Mouse (Mus musculus) thymus, adult 2 months (tissue): ENCODE data around the gene Pde6h. TPM values are rescaled to one million over a fixed set of nuclear protein-coding genes. Genes with fewer than 3 reads are reported as not detected.

Source experiments
- DNase-seq: peaks from one replicate; pipeline ENCODE4 v3.0.0; 2021
- H3K27ac ChIP-seq: fragments of 200-500 bp; 2 replicates; pipeline ENCODE4 v1.5.1; 2012; ENCODE audit warnings: low read length, control low read depth; ENCODE audit not compliant: control insufficient read depth, insufficient read depth
- H3K27me3 ChIP-seq: fragments of 200-500 bp; 2 replicates; pipeline ENCODE4 v1.6.1; 2012; ENCODE audit warnings: mild to moderate bottlenecking, low read length, moderate library complexity, mixed read lengths; ENCODE audit not compliant: control insufficient read depth, insufficient read depth
- H3K36me3 ChIP-seq: fragments of 200-500 bp; 2 replicates; pipeline ENCODE4 v1.6.1; 2012; ENCODE audit warnings: mild to moderate bottlenecking, low read length, moderate library complexity; ENCODE audit not compliant: control insufficient read depth, insufficient read depth
- H3K4me1 ChIP-seq: fragments of 200-500 bp; replicated peaks from 2 replicates; pipeline ENCODE4 v1.6.1; 2012; ENCODE audit warnings: low read length; ENCODE audit not compliant: control insufficient read depth, insufficient read depth
- H3K4me3 ChIP-seq: fragments of 200-500 bp; 2 replicates; pipeline ENCODE4 v1.5.1; 2012; ENCODE audit warnings: mild to moderate bottlenecking, low read length, control low read depth, moderate library complexity; ENCODE audit not compliant: control insufficient read depth, insufficient read depth
- CTCF ChIP-seq: fragments of 200-500 bp; IDR thresholded peaks from 2 replicates; pipeline ENCODE4 v1.5.1; 2012; ENCODE audit warnings: mild to moderate bottlenecking, control low read depth, low read length, moderate library complexity, borderline replicate concordance; ENCODE audit not compliant: control insufficient read depth, poor library complexity, insufficient read depth; ENCODE audit errors: extremely low read depth
- POLR2A ChIP-seq: fragments of 200-500 bp; IDR thresholded peaks from 2 replicates; pipeline ENCODE4 v1.6.1; 2012; ENCODE audit warnings: mild to moderate bottlenecking, low read length, control low read depth, moderate library complexity; ENCODE audit not compliant: control insufficient read depth, poor library complexity, insufficient read depth; ENCODE audit errors: extremely low read depth
- WGBS: fragments of 180-500 bp; shearing (Covaris S2); methylation state at CpG from one replicate; pipeline ENCODE4 v1.1.7; 2018; 5-methylcytosine and 5-hydroxymethylcytosine counted together
- polyA plus RNA-seq: library from polyadenylated mRNA; depleted of rRNA; stranded (reverse); fragments of >200 nt; gene quantifications from 2 replicates; pipeline ENCODE4 v1.2.3, GENCODE M21; 2012

Gene Pde6h
- polyA plus RNA-seq, 1 experiment, result 0.01 TPM

DNA sequence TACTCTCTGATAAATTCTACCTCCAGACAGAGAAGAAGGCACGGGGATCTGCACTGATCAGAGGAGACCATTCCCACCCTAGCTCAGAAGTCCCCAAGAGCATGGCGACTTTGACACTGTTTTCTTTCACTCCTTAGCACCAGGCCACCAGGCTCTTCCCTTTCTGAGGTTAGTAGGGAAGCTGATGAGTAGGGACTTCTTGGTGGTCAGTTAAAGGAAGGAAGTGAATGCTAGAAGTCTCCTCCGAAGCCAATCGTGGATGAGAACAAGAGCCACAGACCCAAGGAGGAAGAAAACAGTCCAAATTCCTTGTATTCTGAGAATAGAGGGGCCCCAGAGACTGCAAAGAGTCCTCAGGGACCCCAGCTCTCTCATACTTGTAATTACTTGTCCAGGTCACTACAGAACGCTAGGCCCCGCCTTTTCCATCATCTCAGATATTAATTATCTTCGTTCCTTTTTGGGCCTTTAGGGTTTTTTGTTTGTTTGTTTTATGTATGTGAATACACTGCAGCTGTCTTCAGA is 65.0 kb downstream of the Pde6h start:
- no peak overlapping the region for H3K27ac ChIP-seq
- no peaks in the 10 kb centered on the region for H3K27me3 ChIP-seq
- DNase-seq, result no peak
- no peaks in the 10 kb centered on the region for H3K36me3 ChIP-seq
- WGBS, result 56% methylated on average over 7 of the region's 7 CpGs
- no peak overlapping the region for H3K4me3 ChIP-seq
- H3K4me1 ChIP-seq, result no peaks in the 10 kb centered on the region
- no peak for TF ChIP-seq CTCF
- TF ChIP-seq POLR2A, result no peak

DNA sequence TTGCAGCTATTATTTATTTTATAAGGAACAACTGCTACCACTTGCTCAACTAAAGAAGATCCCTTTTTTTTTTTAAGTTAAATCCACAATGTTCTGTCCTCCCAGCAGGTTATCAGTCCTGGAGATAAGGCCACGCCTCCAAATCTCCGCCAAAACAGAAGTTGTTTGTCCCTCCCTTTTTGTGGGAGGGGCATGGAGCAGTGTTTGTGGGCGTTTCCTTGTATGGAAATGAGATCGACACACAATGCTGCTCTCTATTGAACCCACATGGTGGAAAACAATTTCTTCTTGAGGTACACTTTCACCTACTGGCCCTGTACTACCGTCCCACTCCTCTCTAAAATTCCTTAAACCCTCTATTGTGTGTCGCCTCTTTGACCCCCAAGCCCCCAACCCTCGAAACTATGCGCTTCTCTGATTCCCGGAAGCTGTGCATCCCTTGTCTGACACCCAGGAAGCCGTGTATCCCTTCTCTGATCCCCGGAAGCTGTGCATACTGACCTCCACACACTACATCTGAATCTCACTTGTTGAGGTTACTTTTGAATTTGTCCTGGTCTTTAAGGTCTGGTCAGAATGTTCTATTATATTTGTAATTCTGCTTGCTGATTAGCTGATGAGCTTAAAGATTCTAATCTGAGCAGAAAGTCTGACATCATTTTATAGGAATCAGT is 66.3 kb downstream of the Pde6h start:
- Histone ChIP-seq H3K4me1 (no peaks in the 10 kb centered on the region), H3K36me3 (no peaks in the 10 kb centered on the region), H3K27me3 (no peaks in the 10 kb centered on the region), H3K27ac (no peak overlapping the region), H3K4me3 (no peak overlapping the region)
- DNase-seq, result no peak
- TF ChIP-seq POLR2A, result no peak
- no peak for TF ChIP-seq CTCF
- 88% methylated on average over 11 of the region's 11 CpGs for WGBS

DNA sequence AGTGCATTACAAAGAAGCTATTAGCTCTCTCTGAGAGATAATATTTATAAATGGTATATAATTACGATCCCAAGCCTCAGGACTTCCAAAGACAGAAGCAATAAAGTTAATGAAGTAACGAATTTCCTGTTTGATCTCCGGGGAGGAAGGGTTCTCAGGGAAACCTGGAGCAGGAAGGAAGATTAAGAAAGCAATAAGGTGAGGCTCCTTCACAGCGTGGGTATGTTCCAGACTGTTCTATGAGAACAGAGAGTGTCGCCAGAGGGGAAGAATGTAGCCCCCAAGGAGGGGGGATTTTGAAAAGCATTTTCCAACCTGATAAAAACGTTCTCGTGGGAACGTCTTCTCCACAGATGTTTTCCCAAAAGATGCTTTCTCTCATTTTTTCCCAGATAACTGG is 66.9 kb downstream of the Pde6h start:
- Histone ChIP-seq H3K27ac (no peak overlapping the region), H3K27me3 (no peaks in the 10 kb centered on the region), H3K36me3 (no peaks in the 10 kb centered on the region), H3K4me3 (no peak overlapping the region), H3K4me1 (no peaks in the 10 kb centered on the region)
- WGBS, result 81% methylated on average over 8 of the region's 8 CpGs
- no peak for DNase-seq
- no peak for TF ChIP-seq POLR2A
- no peak for TF ChIP-seq CTCF

DNA sequence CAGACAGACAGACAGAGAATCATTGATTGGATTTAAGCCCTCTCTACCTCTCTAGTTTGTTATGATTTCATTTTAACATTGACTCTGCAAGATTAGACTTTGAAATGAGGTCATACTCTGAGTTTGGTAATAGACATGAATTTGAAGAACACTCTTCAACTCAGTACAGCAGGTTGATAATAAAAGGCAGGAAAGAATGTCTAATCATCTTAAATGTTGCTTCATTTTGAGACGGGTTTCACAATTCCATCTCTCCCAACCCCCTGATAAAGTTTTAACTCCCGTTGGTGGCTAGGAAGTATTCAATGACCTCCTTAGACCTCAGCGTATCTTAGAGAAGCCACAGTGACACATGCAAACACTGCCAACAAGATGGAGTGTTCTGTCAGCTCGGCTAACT is 69.9 kb downstream of the Pde6h start:
- Histone ChIP-seq H3K27ac (no peak overlapping the region), H3K4me3 (no peak overlapping the region), H3K27me3 (no peaks in the 10 kb centered on the region), H3K4me1 (no peaks in the 10 kb centered on the region), H3K36me3 (no peaks in the 10 kb centered on the region)
- DNase-seq, result no peak
- WGBS, result 89% methylated on average over 4 of the region's 4 CpGs
- no peak for TF ChIP-seq POLR2A

DNA sequence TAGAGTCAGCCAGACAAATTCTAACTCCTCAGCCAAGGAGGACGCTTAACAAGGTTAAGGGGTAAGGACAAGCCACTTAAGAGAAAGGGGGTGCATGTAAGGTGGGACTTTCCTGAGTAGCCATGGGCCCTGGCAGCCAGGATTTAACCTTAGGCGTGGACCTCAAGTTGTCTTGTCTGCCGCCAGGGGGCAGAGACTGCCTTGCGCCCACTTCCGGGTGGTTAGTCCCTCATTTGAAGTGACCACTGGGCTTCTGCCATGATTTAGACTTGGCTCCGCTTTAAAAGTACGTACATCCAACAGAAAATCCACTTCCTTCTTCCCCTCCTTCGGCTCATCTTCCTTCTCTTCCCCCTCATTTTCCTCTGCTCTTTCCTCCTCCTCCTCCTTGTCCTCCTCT is 71.9 kb downstream of the Pde6h start:
- 87% methylated on average over 8 of the region's 8 CpGs for WGBS
- no peaks in the 10 kb centered on the region for H3K4me1 ChIP-seq
- TF ChIP-seq POLR2A (no peak), CTCF (no peak)

DNA sequence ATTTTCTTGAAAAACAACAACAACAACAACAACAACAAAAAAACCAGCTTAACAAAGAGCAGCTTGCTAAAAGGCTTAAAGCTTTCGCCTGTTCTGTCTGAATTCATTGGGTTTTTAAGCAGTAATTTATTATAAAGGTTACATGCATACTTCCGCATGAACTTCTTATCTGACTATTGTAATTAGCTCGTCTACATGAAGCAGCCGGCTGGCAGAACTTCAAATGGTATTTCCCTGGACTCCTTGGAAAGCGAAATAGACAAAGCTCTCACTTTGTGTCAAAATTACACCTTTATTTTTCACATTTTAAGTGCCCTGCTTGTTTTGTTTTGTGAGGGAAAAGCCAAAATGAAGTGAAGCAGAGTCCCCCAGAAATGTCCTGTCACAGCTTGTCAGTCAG is 72.7 kb downstream of the Pde6h start:
- no peak for TF ChIP-seq CTCF
- TF ChIP-seq POLR2A, result no peak
- Histone ChIP-seq H3K27ac (no peak overlapping the region), H3K27me3 (no peaks in the 10 kb centered on the region), H3K36me3 (no peaks in the 10 kb centered on the region), H3K4me1 (no peaks in the 10 kb centered on the region), H3K4me3 (no peak overlapping the region)
- WGBS, result 87% methylated on average over 5 of the region's 5 CpGs
- DNase-seq, result no peak

More for the DNA sequence above, 71.9 kb downstream of the Pde6h start:
- Histone ChIP-seq H3K36me3 (no peaks in the 10 kb centered on the region), H3K27ac (no peak overlapping the region), H3K4me3 (no peak overlapping the region), H3K27me3 (no peaks in the 10 kb centered on the region)
- DNase-seq, result no peak

DNA sequence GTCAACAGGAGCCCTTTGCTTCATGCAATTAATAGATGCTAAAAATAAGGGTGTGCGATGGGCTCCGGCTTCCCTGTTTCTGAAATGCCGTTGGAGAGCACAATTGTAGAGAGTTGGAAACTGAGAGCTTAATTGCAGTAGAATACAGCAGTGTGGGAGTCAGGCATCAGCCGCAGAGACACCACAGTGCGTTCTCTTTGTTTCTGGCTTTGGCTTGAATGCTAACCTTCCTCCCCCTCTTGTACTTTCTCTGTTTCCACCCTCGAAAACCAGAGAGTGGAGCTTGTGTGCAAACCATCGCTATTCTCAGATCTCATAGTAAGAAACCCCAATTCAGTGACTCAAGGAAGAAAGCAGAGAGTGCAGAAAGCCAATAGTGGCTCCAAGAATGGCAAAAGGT is 74.5 kb downstream of the Pde6h start:
- WGBS, result 90% methylated on average over 7 of the region's 7 CpGs
- DNase-seq, result no peak
- no peak for TF ChIP-seq POLR2A
- TF ChIP-seq CTCF, result no peak
- Histone ChIP-seq H3K27ac (no peak overlapping the region; the same call in 1 of the 2 replicates), H3K27me3 (no peaks in the 10 kb centered on the region), H3K4me3 (no peak overlapping the region), H3K4me1 (no peaks in the 10 kb centered on the region), H3K36me3 (no peaks in the 10 kb centered on the region)
